Mouse (Mus musculus): ENCODE measurements around the gene 1700088E04Rik. TPM values are rescaled to one million over a fixed set of nuclear protein-coding genes. Genes with fewer than 3 reads are reported as not detected.
A peak's percentile ranks its signal among the peaks of the same experiment; 100 is the strongest.

The 1700088E04Rik gene
- polyA plus RNA-seq, 2 experiments: 0.46 to 0.93 TPM

GRCm38 (mm10) chr15:79122546-79122945 is 18.5 kb downstream of the 1700088E04Rik start:
- H3K4me3 ChIP-seq (ENCODE audit: insufficient read depth in 1 of 2, low read depth in 2 of 2, low read length in 2 of 2): no peak overlapping the region
- DNase-seq (ENCODE audit: low read depth in 3 of 3, low spot score in 3 of 3): no peak
- no peaks in the 10 kb centered on the region for H3K9me3 ChIP-seq (ENCODE audit: control insufficient read depth, low read length)
- no peaks in the 10 kb centered on the region for H3K27me3 ChIP-seq (ENCODE audit: control insufficient read depth, insufficient read depth, low read length)
- no peak for TF ChIP-seq EP300 (IDR thresholded peaks at IDR 0.05; ENCODE audit: low read depth)
- 0 out of 2 replicates have a peak, but pooled peaks have one; percentile 20 for TF ChIP-seq CTCF (IDR thresholded peaks at IDR 0.05; ENCODE audit: low read depth)
- no peak overlapping the region for H3K4me2 ChIP-seq (ENCODE audit: low read depth)
- no peaks in the 10 kb centered on the region for H3K4me1 ChIP-seq (replicated peaks; ENCODE audit: control insufficient read depth in 2 of 2, insufficient read depth in 2 of 2, low read length in 1 of 2)
- no peak overlapping the region for H3K9ac ChIP-seq (replicated peaks)
- WGBS (ENCODE audit: insufficient replicate concordance): 78% methylated on average over 13 of the region's 13 CpGs
- H3K27ac ChIP-seq: no peak overlapping the region
- H3K36me3 ChIP-seq (replicated peaks; ENCODE audit: control insufficient read depth, insufficient read depth, low read depth): no peaks in the 10 kb centered on the region
- no peak for ATAC-seq (ENCODE audit: insufficient read depth)

GRCm38 (mm10) chr15:79122119-79122518 is 18.9 kb downstream of the 1700088E04Rik start:
- Histone ChIP-seq H3K9me3 (ENCODE audit: control insufficient read depth, low read length) (no peaks in the 10 kb centered on the region), H3K4me2 (ENCODE audit: low read depth) (no peak overlapping the region), H3K4me3 (ENCODE audit: insufficient read depth in 1 of 2, low read depth in 2 of 2, low read length in 2 of 2) (no peak overlapping the region), H3K4me1 (replicated peaks; ENCODE audit: control insufficient read depth in 2 of 2, insufficient read depth in 2 of 2, low read length in 1 of 2) (no peaks in the 10 kb centered on the region), H3K27me3 (ENCODE audit: control insufficient read depth, insufficient read depth, low read length) (no peaks in the 10 kb centered on the region), H3K27ac (no peak overlapping the region), H3K36me3 (replicated peaks; ENCODE audit: control insufficient read depth, insufficient read depth, low read depth) (no peaks in the 10 kb centered on the region), H3K9ac (replicated peaks) (no peak overlapping the region)
- WGBS (ENCODE audit: insufficient replicate concordance): 70% methylated on average over 4 of the region's 4 CpGs
- no peak for DNase-seq (ENCODE audit: low read depth in 3 of 3, low spot score in 3 of 3)
- TF ChIP-seq CTCF (IDR thresholded peaks at IDR 0.05; ENCODE audit: low read depth): no peak
- no peak for ATAC-seq (ENCODE audit: insufficient read depth)

GRCm38 (mm10) chr15:79119491-79119890 is 21.6 kb downstream of the 1700088E04Rik start:
- 81% methylated on average over 9 of the region's 9 CpGs for WGBS (ENCODE audit: insufficient replicate concordance)
- H3K36me3 ChIP-seq (replicated peaks; ENCODE audit: control insufficient read depth, insufficient read depth, low read depth): no peaks in the 10 kb centered on the region
- DNase-seq (ENCODE audit: low read depth in 3 of 3, low spot score in 3 of 3) (no peak), ATAC-seq (ENCODE audit: insufficient read depth) (no peak)
- H3K27ac ChIP-seq: no peak overlapping the region
- H3K4me3 ChIP-seq (ENCODE audit: insufficient read depth in 1 of 2, low read depth in 2 of 2, low read length in 2 of 2): no peak overlapping the region
- H3K4me1 ChIP-seq (replicated peaks; ENCODE audit: control insufficient read depth in 2 of 2, insufficient read depth in 2 of 2, low read length in 1 of 2): no peaks in the 10 kb centered on the region
- no peak overlapping the region for H3K4me2 ChIP-seq (ENCODE audit: low read depth)
- H3K9me3 ChIP-seq (ENCODE audit: control insufficient read depth, low read length): no peaks in the 10 kb centered on the region
- no peak for TF ChIP-seq CTCF (IDR thresholded peaks at IDR 0.05; ENCODE audit: low read depth)
- TF ChIP-seq EP300 (IDR thresholded peaks at IDR 0.05; ENCODE audit: low read depth): no peak
- H3K9ac ChIP-seq (replicated peaks): no peak overlapping the region
- H3K27me3 ChIP-seq (ENCODE audit: control insufficient read depth, insufficient read depth, low read length): no peaks in the 10 kb centered on the region

- Histone ChIP-seq H3K27me3 (ENCODE audit: control insufficient read depth, insufficient read depth, low read length) (no peaks in the 10 kb centered on the region; the same call in 1 of the 2 replicates), H3K4me1 (replicated peaks; ENCODE audit: control insufficient read depth in 2 of 2, insufficient read depth in 2 of 2, low read length in 1 of 2) (peaks cover 0 to under 1% of the 10 kb centered on the region in 2 experiments; a peak in 1 of 4 replicates), H3K9me3 (ENCODE audit: control insufficient read depth, low read length) (no peaks in the 10 kb centered on the region), H3K9ac (replicated peaks) (no peak overlapping the region), H3K36me3 (replicated peaks; ENCODE audit: control insufficient read depth, insufficient read depth, low read depth) (no peaks in the 10 kb centered on the region), H3K4me3 (ENCODE audit: insufficient read depth in 1 of 2, low read depth in 2 of 2, low read length in 2 of 2) (no peak overlapping the region), H3K27ac (no peak overlapping the region), H3K4me2 (ENCODE audit: low read depth) (no peak overlapping the region)
- no peak for ATAC-seq (ENCODE audit: insufficient read depth)
- DNase-seq (ENCODE audit: low read depth in 3 of 3, low spot score in 3 of 3): no peak
- TF ChIP-seq EP300 (IDR thresholded peaks at IDR 0.05; ENCODE audit: low read depth) (no peak), CTCF (IDR thresholded peaks at IDR 0.05; ENCODE audit: low read depth) (no peak)
- WGBS (ENCODE audit: insufficient replicate concordance): 54% methylated on average over 5 of the region's 5 CpGs
These were observed 25.8 kb downstream of the 1700088E04Rik start for GRCm38 (mm10) chr15:79115276-79115675.

- no peak for TF ChIP-seq EP300 (IDR thresholded peaks at IDR 0.05; ENCODE audit: low read depth)
- peaks cover 2% of the 10 kb centered on the region; the same call in 1 of the 2 replicates for H3K27me3 ChIP-seq (ENCODE audit: control insufficient read depth, insufficient read depth, low read length)
- 81% methylated on average over 4 of the region's 4 CpGs for WGBS (ENCODE audit: insufficient replicate concordance)
- ATAC-seq (ENCODE audit: insufficient read depth): no peak
- no peaks in the 10 kb centered on the region for H3K36me3 ChIP-seq (replicated peaks; ENCODE audit: control insufficient read depth, insufficient read depth, low read depth)
- H3K4me2 ChIP-seq (ENCODE audit: low read depth): no peak overlapping the region
- no peak overlapping the region for H3K9ac ChIP-seq (replicated peaks)
- H3K9me3 ChIP-seq (ENCODE audit: control insufficient read depth, low read length): no peaks in the 10 kb centered on the region
- no peak overlapping the region for H3K4me3 ChIP-seq (ENCODE audit: insufficient read depth in 1 of 2, low read depth in 2 of 2, low read length in 2 of 2)
- H3K27ac ChIP-seq: no peak overlapping the region
- peaks cover 2 to 8% of the 10 kb centered on the region in 2 experiments for H3K4me1 ChIP-seq (replicated peaks; ENCODE audit: control insufficient read depth in 2 of 2, insufficient read depth in 2 of 2, low read length in 1 of 2)
- DNase-seq (ENCODE audit: low read depth in 3 of 3, low spot score in 3 of 3): no peak
These were observed 29.3 kb downstream of the 1700088E04Rik start for GRCm38 (mm10) chr15:79111774-79112173.
